Comparison of ENCODE assay signal across 10 mouse cellular contexts in the genomic region with DNA sequence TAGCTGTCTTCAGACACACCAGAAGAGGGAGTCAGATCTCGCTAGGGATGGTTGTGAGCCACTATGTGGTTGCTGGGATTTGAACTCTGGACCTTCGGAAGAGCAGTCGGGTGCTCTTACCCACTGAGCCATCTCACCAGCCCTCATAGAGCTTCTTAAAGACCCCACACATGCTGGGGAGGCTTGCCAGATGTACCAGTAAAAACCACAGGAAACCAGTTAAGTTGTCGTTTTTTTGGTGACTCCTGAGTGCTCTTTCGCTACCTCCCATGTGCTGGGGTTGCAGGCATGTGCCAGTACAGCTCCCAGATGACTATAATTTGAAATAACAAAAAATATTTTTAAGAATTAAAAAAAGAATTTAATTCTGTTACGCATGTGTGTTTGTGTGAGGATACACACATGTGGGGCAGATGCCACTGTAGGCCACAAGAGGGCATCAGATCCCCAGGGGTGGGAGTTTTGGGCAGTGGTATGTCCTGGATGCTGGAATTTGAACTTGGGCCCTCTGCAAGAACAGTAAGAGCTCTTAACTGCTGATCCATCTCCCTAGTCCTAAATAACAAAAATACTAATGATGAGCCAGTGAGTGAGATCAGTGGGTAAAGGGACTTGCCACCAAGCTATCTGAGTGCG. TPM values are rescaled to one million over a fixed set of nuclear protein-coding genes. Genes with fewer than 3 reads are reported as not detected.
DNase-seq lines count a peak whose midpoint lies in the region; ATAC-seq and TF ChIP-seq lines count a peak whose summit lies in the region.
"Had no signal": no experiment of that assay in that cellular context is flagged by ENCODE, and none has a peak within 500 bp of the region (broad histone marks: within the 10 kb centered on the region; RNA-seq: fewer than 3 reads in every experiment).

No protein-coding gene starts in this region.

- no peak overlapping the region for H3K4me2 ChIP-seq in midbrain, postnatal 0 days (ENCODE audit: low read depth, low read length, poor library complexity, severe bottlenecking)
- H3K4me2 ChIP-seq in midbrain, embryonic 13.5 days (replicated peaks): no peak overlapping the region
- H3K4me2 ChIP-seq: midbrain, embryonic 12.5 days had no signal

- H3K9me3 ChIP-seq in midbrain, postnatal 0 days (ENCODE audit: low read length): no peaks in the 10 kb centered on the region
- no peaks in the 10 kb centered on the region for H3K9me3 ChIP-seq in midbrain, embryonic 13.5 days
- H3K9me3 ChIP-seq: midbrain, embryonic 12.5 days had no signal

- 89% methylated on average over 7 of the region's 7 CpGs for WGBS in midbrain, postnatal 0 days
- 90% methylated on average over 7 of the region's 7 CpGs for WGBS in midbrain, embryonic 13.5 days

- no peak for ATAC-seq in cerebellum, adult (ENCODE audit: insufficient number of reproducible peaks, low FRiP score, low TSS enrichment)
- no peak for ATAC-seq in midbrain, postnatal 0 days (ENCODE audit: low FRiP score)
- ATAC-seq in midbrain, embryonic 13.5 days: no peak
- ATAC-seq in neutrophil, adult 5-6 weeks (ENCODE audit: extremely low read depth, insufficient number of reproducible peaks, low FRiP score, poor library complexity, severe bottlenecking): 0 out of 2 replicates have a peak, but pooled peaks have one; percentile 33
- no peak for ATAC-seq in erythroblast, adult 5-6 weeks (replicated peaks; ENCODE audit: low FRiP score, poor library complexity, severe bottlenecking)

- H3K27ac ChIP-seq in midbrain, postnatal 0 days (ENCODE audit: low read depth, low read length): no peak overlapping the region
- no peak overlapping the region for H3K27ac ChIP-seq in midbrain, embryonic 13.5 days
- H3K27ac ChIP-seq in bone marrow macrophage, adult 2 months (ENCODE audit: insufficient read depth, low read depth, low read length): no peak overlapping the region
- H3K27ac ChIP-seq: midbrain, embryonic 12.5 days had no signal

- H3K27me3 ChIP-seq in midbrain, postnatal 0 days (ENCODE audit: insufficient read depth, low read length): no peaks in the 10 kb centered on the region
- no peaks in the 10 kb centered on the region for H3K27me3 ChIP-seq in midbrain, embryonic 13.5 days

- peak; percentile 58 to 61 for DNase-seq in cerebellum, postnatal 10 days
- DNase-seq in midbrain, postnatal 0 days (ENCODE audit: low spot score): no peak
- DNase-seq in layer of hippocampus, postnatal 14 days (ENCODE audit: low spot score in 2 of 2): no peak
- DNase-seq: gastrocnemius, postnatal 36 days had no signal

- no peak for TF ChIP-seq POLR2A in bone marrow macrophage, adult 2 months (IDR thresholded peaks at IDR 0.05; ENCODE audit: borderline replicate concordance, low read depth, low read length)

- no peaks in the 10 kb centered on the region for H3K4me1 ChIP-seq in midbrain, postnatal 0 days (ENCODE audit: insufficient read depth, low read length)
- no peaks in the 10 kb centered on the region for H3K4me1 ChIP-seq in midbrain, embryonic 13.5 days (replicated peaks)
- peaks cover 12% of the 10 kb centered on the region for H3K4me1 ChIP-seq in bone marrow macrophage, adult 2 months (ENCODE audit: control insufficient read depth, insufficient read depth, low read length)
- H3K4me1 ChIP-seq: midbrain, embryonic 12.5 days had no signal

- H3K36me3 ChIP-seq in midbrain, postnatal 0 days (ENCODE audit: insufficient read depth, low read length): no peaks in the 10 kb centered on the region
- H3K36me3 ChIP-seq in midbrain, embryonic 13.5 days: no peaks in the 10 kb centered on the region
- H3K36me3 ChIP-seq: midbrain, embryonic 12.5 days had no signal

- peak; percentile 60 for TF ChIP-seq CTCF in midbrain, postnatal 0 days (IDR thresholded peaks at IDR 0.05)
- peak; percentile 68 for TF ChIP-seq CTCF in bone marrow macrophage, adult 2 months (IDR thresholded peaks at IDR 0.05; ENCODE audit: low read depth, low read length)

- H3K9ac ChIP-seq in midbrain, postnatal 0 days (replicated peaks; ENCODE audit: low read length, poor library complexity, severe bottlenecking): no peak overlapping the region
- no peak overlapping the region for H3K9ac ChIP-seq in midbrain, embryonic 13.5 days (replicated peaks)
- H3K9ac ChIP-seq: midbrain, embryonic 12.5 days had no signal

- no peak overlapping the region for H3K4me3 ChIP-seq in midbrain, postnatal 0 days (ENCODE audit: low read depth, low read length)
- H3K4me3 ChIP-seq in midbrain, embryonic 13.5 days (replicated peaks): no peak overlapping the region
- no peak overlapping the region for H3K4me3 ChIP-seq in bone marrow macrophage, adult 2 months (ENCODE audit: insufficient read depth, low read length)
- H3K4me3 ChIP-seq: midbrain, embryonic 12.5 days had no signal

RNA-seq across cellular contexts. Expression of a gene that starts 13.5 kb away (rescaled TPM):
- 27.4 and 33.1 TPM in 2 replicates for total RNA-seq in midbrain, postnatal 0 days (2014; rRNA removed)
- polyA plus RNA-seq in midbrain, postnatal 0 days (2015; fragmentation: Nextera tagmentation; extraction: Ambion mirVana): 15.4 and 20.1 TPM in 2 replicates
- 0.52 and 0.67 TPM in 2 replicates for polyA plus RNA-seq in midbrain, embryonic 13.5 days (2015; fragmentation: Nextera tagmentation; extraction: Ambion mirVana)
- polyA plus RNA-seq in bone marrow macrophage, adult 2 months (2012; ENCODE audit: insufficient read depth, insufficient read length, missing spikeins): not detected in 2 replicates
- total RNA-seq in neutrophil, adult 5-6 weeks (2017): 0.61 and 0.70 TPM in 2 replicates
- 10 to 100 TPM in 1 of 2 experiments, 1 to 10 TPM in 1; 7.1 to 13.0 TPM for total RNA-seq in layer of hippocampus, postnatal 14 days (2021)
- not detected in 2 replicates for total RNA-seq in erythroblast, adult 5-6 weeks (2015; ENCODE audit: low replicate concordance)
- total RNA-seq in erythroblast, adult 5-6 weeks (2017; ENCODE audit: low replicate concordance): 0.28 TPM in 1 of 2 replicates, not detected in the other

RNA-seq across cellular contexts. Expression of a gene that starts 22.4 kb away (rescaled TPM):
- 43.6 and 46.8 TPM in 2 replicates for total RNA-seq in midbrain, postnatal 0 days (2014; rRNA removed)
- 36.9 and 39.6 TPM in 2 replicates for polyA plus RNA-seq in midbrain, postnatal 0 days (2015; fragmentation: Nextera tagmentation; extraction: Ambion mirVana)
- polyA plus RNA-seq in midbrain, embryonic 13.5 days (2015; fragmentation: Nextera tagmentation; extraction: Ambion mirVana): 46.6 and 49.3 TPM in 2 replicates
- polyA plus RNA-seq in bone marrow macrophage, adult 2 months (2012; ENCODE audit: insufficient read depth, insufficient read length, missing spikeins): 22.3 and 24.3 TPM in 2 replicates
- 18.4 and 22.3 TPM in 2 replicates for total RNA-seq in neutrophil, adult 5-6 weeks (2017)
- total RNA-seq in layer of hippocampus, postnatal 14 days (2021): 10 to 100 TPM; 22.9 to 24.9 TPM
- total RNA-seq in erythroblast, adult 5-6 weeks (2015; ENCODE audit: low replicate concordance): 2.7 and 6.3 TPM in 2 replicates
- total RNA-seq in erythroblast, adult 5-6 weeks (2017; ENCODE audit: low replicate concordance): 3.2 and 3.6 TPM in 2 replicates

RNA-seq across cellular contexts. Expression of a gene that starts 30.0 kb away (rescaled TPM):
- total RNA-seq in midbrain, postnatal 0 days (2014; rRNA removed): 10.5 and 10.6 TPM in 2 replicates
- 17.3 and 19.3 TPM in 2 replicates for polyA plus RNA-seq in midbrain, postnatal 0 days (2015; fragmentation: Nextera tagmentation; extraction: Ambion mirVana)
- 1.4 and 1.7 TPM in 2 replicates for polyA plus RNA-seq in midbrain, embryonic 13.5 days (2015; fragmentation: Nextera tagmentation; extraction: Ambion mirVana)
- 1.1 and 1.2 TPM in 2 replicates for polyA plus RNA-seq in bone marrow macrophage, adult 2 months (2012; ENCODE audit: insufficient read depth, insufficient read length, missing spikeins)
- 0.70 and 1.4 TPM in 2 replicates for total RNA-seq in neutrophil, adult 5-6 weeks (2017)
- 10 to 100 TPM; 66.1 to 72.1 TPM for total RNA-seq in layer of hippocampus, postnatal 14 days (2021)
- 0.38 and 2.5 TPM in 2 replicates for total RNA-seq in erythroblast, adult 5-6 weeks (2015; ENCODE audit: low replicate concordance)
- total RNA-seq in erythroblast, adult 5-6 weeks (2017; ENCODE audit: low replicate concordance): 0.34 and 0.42 TPM in 2 replicates

RNA-seq across cellular contexts. Expression of a gene that starts 39.9 kb away (rescaled TPM):
- total RNA-seq in midbrain, postnatal 0 days (2014; rRNA removed): 244 and 290 TPM in 2 replicates
- polyA plus RNA-seq in midbrain, postnatal 0 days (2015; fragmentation: Nextera tagmentation; extraction: Ambion mirVana): 298 and 349 TPM in 2 replicates
- 30.3 and 32.0 TPM in 2 replicates for polyA plus RNA-seq in midbrain, embryonic 13.5 days (2015; fragmentation: Nextera tagmentation; extraction: Ambion mirVana)
- 24.5 and 31.8 TPM in 2 replicates for polyA plus RNA-seq in bone marrow macrophage, adult 2 months (2012; ENCODE audit: insufficient read depth, insufficient read length, missing spikeins)
- total RNA-seq in neutrophil, adult 5-6 weeks (2017): 0.86 and 2.0 TPM in 2 replicates
- total RNA-seq in layer of hippocampus, postnatal 14 days (2021): 100 to 1,000 TPM; 229 to 234 TPM
- total RNA-seq in erythroblast, adult 5-6 weeks (2015; ENCODE audit: low replicate concordance): not detected in 2 replicates
- total RNA-seq in erythroblast, adult 5-6 weeks (2017; ENCODE audit: low replicate concordance): 1.5 TPM in 1 of 2 replicates, not detected in the other

Comparison
In these comparisons a context has a peak if more than half of its experiments do, and no peak if none do; other contexts are left out.
1. DNase-seq: peak in cerebellum, postnatal 10 days (2 of 2); none in midbrain, postnatal 0 days (single experiment) and layer of hippocampus, postnatal 14 days (0 of 2).